Comparison of ENCODE assay signal across 2 mouse cellular contexts in the genomic region with DNA sequence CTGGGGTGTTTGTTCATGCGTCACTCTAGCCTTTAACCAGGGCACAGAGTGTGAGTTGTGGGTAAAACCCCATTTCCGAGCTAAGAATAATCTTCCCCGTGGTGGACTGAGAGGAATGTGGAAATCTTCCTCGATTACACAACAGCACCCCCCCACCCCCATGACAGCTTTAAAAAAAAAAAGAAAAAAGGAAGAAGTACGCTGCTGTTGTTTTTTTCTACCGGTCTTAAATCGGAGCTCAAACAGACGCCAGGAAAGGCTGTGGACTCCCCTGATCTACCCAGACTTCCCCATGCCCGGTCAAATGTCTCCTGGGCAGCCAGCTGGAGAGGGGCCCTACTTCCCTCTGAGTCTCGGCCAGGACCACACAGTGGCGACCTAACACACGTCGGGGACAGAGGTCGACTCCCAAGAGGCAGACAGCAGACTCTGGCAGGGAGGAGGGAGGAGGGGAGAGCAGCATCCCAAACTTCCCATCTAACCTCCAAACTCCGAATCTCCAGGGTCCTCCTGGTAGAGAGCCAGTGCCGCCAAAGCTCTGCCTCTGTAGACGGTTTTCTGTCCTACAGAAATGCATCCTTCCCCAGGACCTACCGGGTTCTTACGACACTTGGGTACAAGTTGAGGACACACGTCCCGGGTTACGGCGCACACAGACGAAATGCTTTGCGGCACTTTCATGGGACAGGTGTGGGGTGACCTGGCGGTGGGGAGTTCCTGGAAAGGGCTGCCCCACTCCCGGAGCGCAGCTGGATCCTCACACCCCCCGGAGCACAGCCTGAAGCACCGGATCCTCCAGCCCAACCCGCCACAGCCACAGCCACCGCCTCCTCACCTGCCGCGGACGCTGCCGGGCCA.
TF ChIP-seq lines count a peak whose summit lies in the region.

No protein-coding gene starts in this region.

TF ChIP-seq in CH12.LX, 34 proteins besides CTCF, POLR2A, EP300 and RAD21:
- no peak for TF ChIP-seq ZKSCAN1 (IDR thresholded peaks at IDR 0.05; ENCODE audit: borderline replicate concordance, low read depth, low read length)
- peak; percentile 80 for TF ChIP-seq ZNF384 (IDR thresholded peaks at IDR 0.05; ENCODE audit: low read depth, low read length)
- no peak for TF ChIP-seq GABPA (IDR thresholded peaks at IDR 0.05; ENCODE audit: insufficient replicate concordance, low read depth, low read length)
- no peak for TF ChIP-seq ETS1 (conservative IDR thresholded peaks at IDR 0.05; ENCODE audit: low read depth, low read length)
- TF ChIP-seq SIN3A (IDR thresholded peaks at IDR 0.05; ENCODE audit: low read length): peak; percentile 84
- no peak; the same call in 1 of the 2 replicates for TF ChIP-seq NELFE (IDR thresholded peaks at IDR 0.05; ENCODE audit: low read depth, low read length)
- no peak for TF ChIP-seq MAX (IDR thresholded peaks at IDR 0.05; ENCODE audit: low read length)
- no peak for TF ChIP-seq JUND (conservative IDR thresholded peaks at IDR 0.05; ENCODE audit: low read depth, low read length)
- no peak for TF ChIP-seq E2F4 (IDR thresholded peaks at IDR 0.05; ENCODE audit: insufficient replicate concordance, low read depth, low read length)
- TF ChIP-seq IRF4 (IDR thresholded peaks at IDR 0.05; ENCODE audit: low read depth, low read length): peak; percentile 27; the same call in 1 of the 2 replicates
- no peak; the same call in 1 of the 2 replicates for TF ChIP-seq UBTF (IDR thresholded peaks at IDR 0.05; ENCODE audit: low read depth, low read length)
- no peak for TF ChIP-seq PAX5 (IDR thresholded peaks at IDR 0.05; ENCODE audit: low read length)
- TF ChIP-seq RCOR1 (conservative IDR thresholded peaks at IDR 0.05; ENCODE audit: low read depth, low read length): no peak
- no peak for TF ChIP-seq MYC (IDR thresholded peaks at IDR 0.05; ENCODE audit: low read depth, low read length)
- TF ChIP-seq CHD1 (IDR thresholded peaks at IDR 0.05; ENCODE audit: low read depth, low read length): no peak
- no peak for TF ChIP-seq CHD2 (IDR thresholded peaks at IDR 0.05; ENCODE audit: low read length)
- TF ChIP-seq HCFC1 (IDR thresholded peaks at IDR 0.05; ENCODE audit: low read depth, low read length): peak; percentile 52
- TF ChIP-seq ZMIZ1 (IDR thresholded peaks at IDR 0.05; ENCODE audit: low read depth, low read length): peak; percentile 17; the same call in 1 of the 2 replicates
- no peak; the same call in 1 of the 2 replicates for TF ChIP-seq SMC3 (IDR thresholded peaks at IDR 0.05; ENCODE audit: low read depth, low read length)
- no peak for TF ChIP-seq BHLHE40 (IDR thresholded peaks at IDR 0.05; ENCODE audit: low read depth, low read length)
- no peak for TF ChIP-seq JUN (IDR thresholded peaks at IDR 0.05; ENCODE audit: insufficient read depth, low read depth, low read length)
- TF ChIP-seq TBP (conservative IDR thresholded peaks at IDR 0.05; ENCODE audit: low read depth, low read length): no peak
- TF ChIP-seq TCF12 (IDR thresholded peaks at IDR 0.05; ENCODE audit: low read depth, low read length): 0 out of 2 replicates have a peak, but pooled peaks have one; percentile 14
- TF ChIP-seq NRF1 (IDR thresholded peaks at IDR 0.05; ENCODE audit: low read depth, low read length): no peak
- TF ChIP-seq ZC3H11A (IDR thresholded peaks at IDR 0.05; ENCODE audit: low read depth, low read length): no peak
- no peak for TF ChIP-seq MEF2A (IDR thresholded peaks at IDR 0.05; ENCODE audit: borderline replicate concordance, low read depth, low read length)
- TF ChIP-seq KAT2A (IDR thresholded peaks at IDR 0.05; ENCODE audit: insufficient replicate concordance, low read length): no peak
- peak; percentile 18; the same call in 1 of the 2 replicates for TF ChIP-seq MAZ (IDR thresholded peaks at IDR 0.05; ENCODE audit: low read depth, low read length)
- no peak for TF ChIP-seq MAFK (IDR thresholded peaks at IDR 0.05; ENCODE audit: insufficient replicate concordance, low read length)
- no peak for TF ChIP-seq POLR2AphosphoS2 (IDR thresholded peaks at IDR 0.05; ENCODE audit: low read depth, low read length)
- no peak for TF ChIP-seq USF2 (conservative IDR thresholded peaks at IDR 0.05; ENCODE audit: low read depth, low read length)
- no peak; the same call in 1 of the 2 replicates for TF ChIP-seq ELF1 (IDR thresholded peaks at IDR 0.05; ENCODE audit: low read depth, low read length)
- no peak for TF ChIP-seq USF1 (IDR thresholded peaks at IDR 0.05; ENCODE audit: low read depth, low read length)
- TF ChIP-seq MXI1 (IDR thresholded peaks at IDR 0.05; ENCODE audit: low read depth, low read length): peak; percentile 46; the same call in 1 of the 2 replicates

TF ChIP-seq in myocyte, 11 proteins besides CTCF, POLR2A, EP300 and RAD21:
- no peak for TF ChIP-seq POLR2AphosphoS2 (IDR thresholded peaks at IDR 0.05; ENCODE audit: insufficient read length, low read depth)
- TF ChIP-seq MAX (IDR thresholded peaks at IDR 0.05; ENCODE audit: low read depth): no peak
- no peak for TF ChIP-seq TCF12 (IDR thresholded peaks at IDR 0.05; ENCODE audit: insufficient read depth, poor library complexity, severe bottlenecking)
- no peak for TF ChIP-seq TCF3 (IDR thresholded peaks at IDR 0.05; ENCODE audit: insufficient read length, low read depth)
- TF ChIP-seq SRF (IDR thresholded peaks at IDR 0.05; ENCODE audit: control insufficient read depth, insufficient read length, low read depth): no peak
- TF ChIP-seq MYOG (IDR thresholded peaks at IDR 0.05; ENCODE audit: control insufficient read depth in 1 of 3, insufficient read depth in 1 of 3, insufficient read length in 2 of 3, low read depth in 2 of 3): no peak
- TF ChIP-seq E2F4 (IDR thresholded peaks at IDR 0.05; ENCODE audit: insufficient read depth): no peak
- TF ChIP-seq CEBPB (IDR thresholded peaks at IDR 0.05; ENCODE audit: insufficient read depth, poor library complexity, severe bottlenecking): no peak
- no peak for TF ChIP-seq USF1 (IDR thresholded peaks at IDR 0.05; ENCODE audit: low read depth)
- no peak for TF ChIP-seq REST (IDR thresholded peaks at IDR 0.05; ENCODE audit: insufficient read depth, insufficient read length)
- TF ChIP-seq MYOD1 (IDR thresholded peaks at IDR 0.05; ENCODE audit: control insufficient read depth in 1 of 3, insufficient read length in 2 of 3, low read depth in 2 of 3): no peak
